Mouse (Mus musculus): ENCODE results near the gene Tfeb.

Gene Tfeb

DNA sequence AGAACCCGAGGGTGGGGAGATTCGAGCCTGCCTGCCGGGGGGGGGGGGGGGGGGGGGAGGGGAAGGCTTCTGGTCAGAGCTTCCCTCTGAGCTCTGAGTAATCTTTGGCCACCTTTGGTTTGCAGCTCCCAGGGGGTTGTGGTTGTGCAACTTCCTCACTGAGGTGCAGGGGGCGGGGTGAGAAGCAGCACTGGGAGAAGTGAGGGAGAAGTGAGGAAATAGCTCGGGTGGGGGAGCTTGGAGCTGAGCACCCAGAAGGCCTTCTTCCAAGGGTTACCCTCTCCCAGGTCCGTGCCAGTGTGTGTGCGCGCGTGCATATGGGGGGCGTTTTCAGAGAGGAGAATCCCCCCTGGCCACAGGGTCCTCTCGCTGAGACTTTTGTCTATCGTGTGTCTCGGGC lies 17.4 kb downstream of the Tfeb start:
- no peak overlapping the region for H3K4me3 ChIP-seq (replicated peaks; ENCODE audit: low read length)

DNA sequence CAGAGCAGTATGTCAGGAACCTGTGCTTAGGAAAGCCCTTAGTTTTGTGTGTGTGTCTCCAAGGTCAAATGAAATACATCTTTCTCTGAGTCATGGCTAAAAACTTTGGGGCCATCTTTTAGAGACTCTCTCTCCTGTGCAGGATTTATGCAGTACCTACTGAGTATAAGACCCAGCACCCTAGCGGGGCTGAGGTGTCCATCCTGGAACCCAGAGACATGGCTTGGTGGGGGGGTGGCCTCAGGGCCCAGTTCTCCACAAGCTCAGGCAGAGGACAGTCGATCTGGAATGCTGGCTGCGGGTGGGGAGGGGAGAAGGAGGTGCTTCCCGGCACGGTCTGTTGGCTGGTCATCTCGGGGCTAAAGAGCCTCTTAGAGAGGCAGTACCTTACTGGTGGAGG lies 19.5 kb downstream of the Tfeb start:
- Histone ChIP-seq H3K4me3 (replicated peaks; ENCODE audit: low read length) (0 out of 2 replicates have a peak overlapping the region, but pooled peaks have one; percentile 20), H3K27me3 (ENCODE audit: insufficient read depth, low read length) (no peaks in the 10 kb centered on the region), H3K36me3 (ENCODE audit: insufficient read depth, low read length) (peaks cover 41% of the 10 kb centered on the region), H3K4me1 (replicated peaks; ENCODE audit: low read depth, low read length) (peaks cover 87% of the 10 kb centered on the region), H3K9me3 (ENCODE audit: low read length) (no peaks in the 10 kb centered on the region)
- no peak for TF ChIP-seq CTCF (conservative IDR thresholded peaks at IDR 0.05; ENCODE audit: low read length)
- TF ChIP-seq NANOG (IDR thresholded peaks at IDR 0.05; ENCODE audit: borderline replicate concordance, low read length): no peak
- TF ChIP-seq POU5F1 (IDR thresholded peaks at IDR 0.05; ENCODE audit: borderline replicate concordance, low read length): no peak

More for the DNA sequence above, 17.4 kb downstream of the Tfeb start:
- peaks cover 91% of the 10 kb centered on the region for H3K4me1 ChIP-seq (replicated peaks; ENCODE audit: low read depth, low read length)
- TF ChIP-seq NANOG (IDR thresholded peaks at IDR 0.05; ENCODE audit: borderline replicate concordance, low read length) (no peak), POU5F1 (IDR thresholded peaks at IDR 0.05; ENCODE audit: borderline replicate concordance, low read length) (no peak)
- H3K9me3 ChIP-seq (ENCODE audit: low read length): no peaks in the 10 kb centered on the region
- H3K27me3 ChIP-seq (ENCODE audit: insufficient read depth, low read length): no peaks in the 10 kb centered on the region
- peaks cover 51% of the 10 kb centered on the region for H3K36me3 ChIP-seq (ENCODE audit: insufficient read depth, low read length)

DNA sequence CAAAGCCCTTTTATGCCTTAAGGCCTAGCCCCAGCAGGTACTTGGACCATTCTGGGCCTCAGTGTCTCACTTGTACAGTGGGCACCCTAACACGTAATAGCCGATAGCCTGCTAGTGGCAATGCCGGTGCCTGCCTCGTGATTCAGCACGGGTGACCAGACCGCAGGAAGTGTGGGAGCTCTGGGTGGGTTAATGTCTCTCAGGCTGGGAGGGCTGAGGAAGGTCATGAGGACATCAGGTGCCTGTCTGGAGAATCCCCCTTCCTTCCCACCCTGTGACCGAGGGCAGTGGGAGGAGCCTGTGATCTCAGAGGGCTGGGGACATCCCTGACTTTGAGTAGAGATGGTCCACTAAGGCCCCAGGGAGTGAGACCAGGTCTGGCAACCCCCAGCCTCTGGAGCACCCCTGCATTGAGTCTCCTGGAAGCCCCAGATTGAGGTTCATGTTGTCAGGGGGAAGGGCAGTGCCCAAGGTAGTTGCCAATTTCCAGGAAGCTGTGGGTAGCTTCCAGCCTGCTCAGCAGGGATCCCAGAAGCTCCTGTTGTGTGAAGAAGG lies 20.3 kb downstream of the Tfeb start:
- Histone ChIP-seq H3K4me3 (replicated peaks; ENCODE audit: low read length) (0 out of 2 replicates have a peak overlapping the region, but pooled peaks have one; percentile 20), H3K36me3 (ENCODE audit: insufficient read depth, low read length) (peaks cover 39% of the 10 kb centered on the region), H3K27me3 (ENCODE audit: insufficient read depth, low read length) (no peaks in the 10 kb centered on the region), H3K4me1 (replicated peaks; ENCODE audit: low read depth, low read length) (peaks cover 84% of the 10 kb centered on the region), H3K9me3 (ENCODE audit: low read length) (no peaks in the 10 kb centered on the region)
- TF ChIP-seq POU5F1 (IDR thresholded peaks at IDR 0.05; ENCODE audit: borderline replicate concordance, low read length) (no peak), NANOG (IDR thresholded peaks at IDR 0.05; ENCODE audit: borderline replicate concordance, low read length) (no peak), CTCF (conservative IDR thresholded peaks at IDR 0.05; ENCODE audit: low read length) (no peak)

DNA sequence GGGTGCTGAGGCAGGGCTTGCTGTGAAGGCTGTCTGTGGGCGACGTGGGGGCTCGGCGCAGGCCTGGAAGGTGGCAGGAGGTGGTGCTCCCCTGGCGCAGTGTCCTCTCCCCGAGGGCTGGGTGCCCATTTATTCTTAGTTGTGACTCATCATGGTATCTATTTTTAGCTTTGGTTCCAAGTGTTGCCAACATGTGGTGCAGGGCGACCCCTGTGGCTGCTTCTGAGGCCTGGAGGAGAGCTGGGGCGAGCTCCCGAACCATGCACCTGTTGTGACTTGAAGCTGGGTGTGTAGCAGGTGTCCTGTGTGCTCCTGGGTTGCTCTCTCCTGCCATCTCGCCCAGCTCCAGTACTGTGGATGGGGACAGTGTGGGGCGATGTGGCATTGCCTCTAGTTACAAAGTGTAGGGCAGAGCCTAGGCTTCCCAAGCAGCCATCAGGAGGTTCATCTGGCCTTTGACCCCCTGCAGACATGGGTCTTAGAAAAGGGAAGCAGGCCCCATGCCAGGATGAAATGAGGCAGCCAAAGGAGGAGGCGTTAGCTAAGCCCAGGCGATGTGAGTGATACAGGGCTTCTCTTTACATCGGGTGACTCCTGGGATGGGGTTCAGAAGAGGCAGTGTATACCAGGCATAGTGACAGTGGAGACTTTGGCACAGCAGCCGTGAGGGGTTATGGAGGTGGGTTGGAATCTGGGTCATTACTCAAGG lies 23.0 kb downstream of the Tfeb start:
- H3K4me1 ChIP-seq (replicated peaks; ENCODE audit: low read depth, low read length): peaks cover 76% of the 10 kb centered on the region
- peaks cover 44% of the 10 kb centered on the region for H3K36me3 ChIP-seq (ENCODE audit: insufficient read depth, low read length)
- TF ChIP-seq POU5F1 (IDR thresholded peaks at IDR 0.05; ENCODE audit: borderline replicate concordance, low read length) (no peak), NANOG (IDR thresholded peaks at IDR 0.05; ENCODE audit: borderline replicate concordance, low read length) (no peak), CTCF (conservative IDR thresholded peaks at IDR 0.05; ENCODE audit: low read length) (no peak)

GRCm38 (mm10) chr17:47762028-47762427 lies 25.2 kb downstream of the Tfeb start:
- peaks cover 74% of the 10 kb centered on the region for H3K4me1 ChIP-seq (replicated peaks; ENCODE audit: low read depth, low read length)

More for the DNA sequence above, 23.0 kb downstream of the Tfeb start:
- no peaks in the 10 kb centered on the region for H3K9me3 ChIP-seq (ENCODE audit: low read length)
- no peak overlapping the region for H3K4me3 ChIP-seq (replicated peaks; ENCODE audit: low read length)
- no peaks in the 10 kb centered on the region for H3K27me3 ChIP-seq (ENCODE audit: insufficient read depth, low read length)

DNA sequence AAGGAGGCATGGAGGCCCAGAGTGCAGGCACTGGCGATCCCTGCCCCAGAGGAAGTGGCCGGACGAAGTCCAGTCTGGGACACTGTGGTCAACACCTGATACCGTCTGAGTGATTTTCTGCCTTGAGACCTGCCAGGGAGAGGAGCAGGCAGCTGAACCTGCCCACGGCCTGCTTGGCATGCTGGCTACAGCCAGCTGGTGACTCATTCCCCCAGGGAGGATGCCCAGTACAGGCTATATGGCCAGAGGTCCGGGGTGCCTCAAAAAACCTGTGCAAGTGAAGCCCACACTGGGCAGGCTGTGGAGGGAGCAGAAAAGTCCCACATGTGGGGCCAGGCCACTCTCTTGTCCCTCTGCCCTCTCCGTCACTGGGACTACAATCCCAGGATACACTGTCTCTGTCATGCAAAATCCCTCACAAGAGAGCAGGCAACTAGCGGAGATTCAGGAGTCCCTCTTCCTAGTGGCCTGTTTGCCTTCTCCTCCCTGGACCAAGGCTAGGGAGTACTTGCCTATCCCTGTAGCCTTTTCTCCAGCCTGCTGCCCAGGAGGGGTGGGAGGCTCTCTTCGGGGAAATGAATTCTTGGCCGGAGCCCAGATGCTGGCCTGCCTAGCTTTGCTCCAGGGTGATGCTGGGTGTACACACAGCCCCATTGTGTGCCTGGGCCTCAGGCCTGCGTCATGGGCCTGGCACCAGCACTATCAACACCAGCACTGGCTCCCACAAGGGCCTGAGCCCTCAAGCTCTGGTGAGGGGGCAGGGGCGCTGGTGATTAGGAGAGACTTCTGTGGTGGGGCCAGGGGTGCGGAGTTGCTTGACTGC lies 25.9 kb downstream of the Tfeb start:
- Histone ChIP-seq H3K4me3 (replicated peaks; ENCODE audit: low read length) (no peak overlapping the region), H3K4me1 (replicated peaks; ENCODE audit: low read depth, low read length) (peaks cover 74% of the 10 kb centered on the region), H3K9me3 (ENCODE audit: low read length) (no peaks in the 10 kb centered on the region), H3K36me3 (ENCODE audit: insufficient read depth, low read length) (peaks cover 54% of the 10 kb centered on the region), H3K27me3 (ENCODE audit: insufficient read depth, low read length) (no peaks in the 10 kb centered on the region)
- TF ChIP-seq CTCF (conservative IDR thresholded peaks at IDR 0.05; ENCODE audit: low read length) (no peak), POU5F1 (IDR thresholded peaks at IDR 0.05; ENCODE audit: borderline replicate concordance, low read length) (no peak), NANOG (IDR thresholded peaks at IDR 0.05; ENCODE audit: borderline replicate concordance, low read length) (no peak)

More at GRCm38 (mm10) chr17:47762028-47762427, 25.2 kb downstream of the Tfeb start:
- H3K36me3 ChIP-seq (ENCODE audit: insufficient read depth, low read length): peaks cover 59% of the 10 kb centered on the region
- no peaks in the 10 kb centered on the region for H3K9me3 ChIP-seq (ENCODE audit: low read length)
- H3K27me3 ChIP-seq (ENCODE audit: insufficient read depth, low read length): no peaks in the 10 kb centered on the region
- no peak overlapping the region for H3K4me3 ChIP-seq (replicated peaks; ENCODE audit: low read length)
- TF ChIP-seq NANOG (IDR thresholded peaks at IDR 0.05; ENCODE audit: borderline replicate concordance, low read length): no peak
- no peak for TF ChIP-seq CTCF (conservative IDR thresholded peaks at IDR 0.05; ENCODE audit: low read length)
- TF ChIP-seq POU5F1 (IDR thresholded peaks at IDR 0.05; ENCODE audit: borderline replicate concordance, low read length): no peak

- no peak for TF ChIP-seq NANOG (IDR thresholded peaks at IDR 0.05; ENCODE audit: borderline replicate concordance, low read length)
- TF ChIP-seq CTCF (conservative IDR thresholded peaks at IDR 0.05; ENCODE audit: low read length): no peak
- TF ChIP-seq POU5F1 (IDR thresholded peaks at IDR 0.05; ENCODE audit: borderline replicate concordance, low read length): no peak
- Histone ChIP-seq H3K27me3 (ENCODE audit: insufficient read depth, low read length) (no peaks in the 10 kb centered on the region), H3K9me3 (ENCODE audit: low read length) (no peaks in the 10 kb centered on the region), H3K4me1 (replicated peaks; ENCODE audit: low read depth, low read length) (peaks cover 76% of the 10 kb centered on the region), H3K4me3 (replicated peaks; ENCODE audit: low read length) (no peak overlapping the region), H3K36me3 (ENCODE audit: insufficient read depth, low read length) (peaks cover 48% of the 10 kb centered on the region)
These were observed 29.2 kb downstream of the Tfeb start for GRCm38 (mm10) chr17:47765986-47766385.

DNA sequence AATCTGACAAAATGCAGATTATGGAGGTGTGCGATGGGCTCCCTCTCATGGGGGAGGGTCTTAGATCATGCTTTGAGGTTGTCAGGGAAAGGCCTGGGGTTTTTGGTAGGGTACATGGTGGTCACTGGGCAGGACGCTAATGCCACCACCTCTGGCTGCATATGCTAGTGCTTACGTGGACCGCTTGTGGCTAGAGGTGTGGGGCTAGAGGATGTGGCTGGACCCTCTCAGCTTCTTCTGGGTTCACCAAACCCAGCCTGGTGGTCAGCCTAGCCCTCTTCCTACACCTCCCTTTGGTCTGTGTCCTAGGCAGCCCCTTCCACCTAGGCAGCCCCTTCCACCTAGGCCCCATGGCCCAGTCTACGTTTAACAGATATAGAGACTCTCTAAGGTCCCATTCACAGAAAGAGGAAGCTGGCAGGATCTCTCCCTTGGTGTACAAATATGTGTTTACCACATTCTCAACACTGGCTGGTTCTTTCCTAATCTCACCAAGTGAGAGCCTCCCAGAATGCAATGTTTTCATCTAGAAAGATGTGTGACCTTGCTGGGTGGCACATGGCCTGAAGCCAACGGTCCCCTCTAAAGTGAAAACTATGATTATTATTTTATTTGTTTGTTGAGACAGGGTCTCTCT lies 29.7 kb downstream of the Tfeb start:
- Histone ChIP-seq H3K4me1 (replicated peaks; ENCODE audit: low read depth, low read length) (peaks cover 76% of the 10 kb centered on the region), H3K36me3 (ENCODE audit: insufficient read depth, low read length) (peaks cover 47% of the 10 kb centered on the region), H3K27me3 (ENCODE audit: insufficient read depth, low read length) (no peaks in the 10 kb centered on the region), H3K4me3 (replicated peaks; ENCODE audit: low read length) (no peak overlapping the region), H3K9me3 (ENCODE audit: low read length) (no peaks in the 10 kb centered on the region)
- TF ChIP-seq CTCF (conservative IDR thresholded peaks at IDR 0.05; ENCODE audit: low read length) (no peak), NANOG (IDR thresholded peaks at IDR 0.05; ENCODE audit: borderline replicate concordance, low read length) (no peak), POU5F1 (IDR thresholded peaks at IDR 0.05; ENCODE audit: borderline replicate concordance, low read length) (no peak)
